Mouse (Mus musculus) heart, postnatal 0 days (tissue): ENCODE results near the gene Asprv1. TPM values are rescaled to one million over a fixed set of nuclear protein-coding genes. Genes with fewer than 3 reads are reported as not detected.

ENCODE experiments used
- ATAC-seq: fragments of 200-750 bp; cut with Nextera tagmentation; 2 replicates; pipeline ENCODE4 v1.8.0; 2017; ENCODE audit warnings: low read depth, moderate number of reproducible peaks, moderate library complexity; ENCODE audit not compliant: insufficient read depth
- DNase-seq: peaks from one replicate; pipeline ENCODE4 v3.0.0-alpha.2; 2016; ENCODE audit warnings: low spot score
- H3K27ac ChIP-seq: fragments of 300-500 bp; sonication (generic); 2 replicates; pipeline ENCODE4 v1.5.1; 2014; ENCODE audit warnings: low read depth, mild to moderate bottlenecking
- H3K27me3 ChIP-seq: fragments of 300-500 bp; sonication (generic); 2 replicates; pipeline ENCODE4 v1.6.1; 2014; ENCODE audit warnings: low read length, mixed read lengths; ENCODE audit not compliant: control insufficient read depth, insufficient read depth
- H3K36me3 ChIP-seq: fragments of 300-500 bp; sonication (generic); replicated peaks from 2 replicates; pipeline ENCODE4 v1.6.1; 2014; ENCODE audit warnings: low read length, mixed read lengths; ENCODE audit not compliant: control insufficient read depth, insufficient read depth
- H3K4me1 ChIP-seq: fragments of 300-500 bp; sonication (generic); 2 replicates; pipeline ENCODE4 v1.6.1; 2014; ENCODE audit warnings: antibody characterized with exemption; ENCODE audit not compliant: control insufficient read depth, insufficient read depth
- H3K4me2 ChIP-seq: fragments of 300-500 bp; sonication (generic); 2 replicates; pipeline ENCODE4 v1.6.1; 2014; ENCODE audit warnings: low read depth, mild to moderate bottlenecking, low read length, moderate library complexity
- H3K4me3 ChIP-seq: fragments of 300-500 bp; sonication (generic); 2 replicates; pipeline ENCODE4 v1.5.1; 2014; ENCODE audit warnings: low read depth, low read length
- H3K9ac ChIP-seq: fragments of 300-500 bp; sonication (generic); replicated peaks from 2 replicates; pipeline ENCODE4 v1.6.1; 2014; ENCODE audit warnings: low read depth, low read length, mixed read lengths
- H3K9me3 ChIP-seq: fragments of 300-500 bp; sonication (generic); replicated peaks from 2 replicates; pipeline ENCODE4 v1.6.1; 2016; ENCODE audit warnings: low read length; ENCODE audit not compliant: control insufficient read depth
- CTCF ChIP-seq: IDR thresholded peaks from 2 replicates; pipeline ENCODE4 v1.5.1; 2016; ENCODE audit warnings: antibody characterized with exemption, control low read depth, low read depth
- EP300 ChIP-seq: IDR thresholded peaks from 2 replicates; pipeline ENCODE4 v1.6.1; 2016; ENCODE audit warnings: antibody characterized with exemption, low read depth
- WGBS: fragments of 180-500 bp; shearing (Covaris S2); extraction: QIAGEN DNeasy Blood & Tissue Kit; methylation state at CpG from one replicate; pipeline ENCODE4 v1.1.7; 2014; 5-methylcytosine and 5-hydroxymethylcytosine counted together
- polyA plus RNA-seq: library from polyadenylated mRNA; unstranded; fragments of >200 nt; fragmentation: Nextera tagmentation; extraction: Ambion mirVana; gene quantifications from 2 replicates; pipeline ENCODE4 v1.2.1, GENCODE M21; 2015
- total RNA-seq: library from RNA; depleted of rRNA; stranded (reverse); fragments of >200 nt; gene quantifications from 2 replicates; pipeline ENCODE4 v1.2.3, GENCODE M21; 2014; ENCODE audit warnings: low replicate concordance; rRNA removed

Gene Asprv1
- total and polyA plus RNA-seq, 2 experiments from 2014 or later: 0.36 to 0.38 TPM

DNA sequence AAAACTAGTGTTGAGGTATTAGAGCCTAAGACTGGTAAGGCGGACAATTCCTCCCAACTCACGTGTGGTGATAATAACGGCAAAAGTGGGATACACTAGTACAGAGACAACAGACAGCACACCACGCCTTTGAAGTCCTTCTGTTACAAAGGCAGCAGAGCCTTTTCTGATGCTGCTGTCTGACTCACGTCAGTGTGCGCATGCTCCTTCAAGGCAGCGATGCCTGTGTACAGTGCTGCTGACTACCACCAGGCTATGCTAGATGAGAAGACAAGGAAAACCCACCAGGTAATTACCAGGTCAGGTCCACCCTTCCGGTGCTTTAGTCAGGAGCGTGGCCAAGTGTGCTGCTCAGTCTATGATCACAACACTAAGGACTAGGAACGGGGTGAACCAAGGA lies 39.1 kb downstream of the Asprv1 start:
- H3K36me3 ChIP-seq: peaks cover 28% of the 10 kb centered on the region
- no peak overlapping the region for H3K4me2 ChIP-seq
- no peak for DNase-seq
- no peak overlapping the region for H3K9ac ChIP-seq
- ATAC-seq: no peak
- WGBS: 92% methylated on average over 10 of the region's 10 CpGs
- H3K27me3 ChIP-seq: no peaks in the 10 kb centered on the region
- H3K9me3 ChIP-seq: no peaks in the 10 kb centered on the region
- H3K27ac ChIP-seq: no peak overlapping the region
- TF ChIP-seq EP300: no peak
- no peak for TF ChIP-seq CTCF
- no peak overlapping the region for H3K4me3 ChIP-seq
- H3K4me1 ChIP-seq: 0 out of 2 replicates have a peak, but pooled peaks cover 9% of the 10 kb centered on the region

DNA sequence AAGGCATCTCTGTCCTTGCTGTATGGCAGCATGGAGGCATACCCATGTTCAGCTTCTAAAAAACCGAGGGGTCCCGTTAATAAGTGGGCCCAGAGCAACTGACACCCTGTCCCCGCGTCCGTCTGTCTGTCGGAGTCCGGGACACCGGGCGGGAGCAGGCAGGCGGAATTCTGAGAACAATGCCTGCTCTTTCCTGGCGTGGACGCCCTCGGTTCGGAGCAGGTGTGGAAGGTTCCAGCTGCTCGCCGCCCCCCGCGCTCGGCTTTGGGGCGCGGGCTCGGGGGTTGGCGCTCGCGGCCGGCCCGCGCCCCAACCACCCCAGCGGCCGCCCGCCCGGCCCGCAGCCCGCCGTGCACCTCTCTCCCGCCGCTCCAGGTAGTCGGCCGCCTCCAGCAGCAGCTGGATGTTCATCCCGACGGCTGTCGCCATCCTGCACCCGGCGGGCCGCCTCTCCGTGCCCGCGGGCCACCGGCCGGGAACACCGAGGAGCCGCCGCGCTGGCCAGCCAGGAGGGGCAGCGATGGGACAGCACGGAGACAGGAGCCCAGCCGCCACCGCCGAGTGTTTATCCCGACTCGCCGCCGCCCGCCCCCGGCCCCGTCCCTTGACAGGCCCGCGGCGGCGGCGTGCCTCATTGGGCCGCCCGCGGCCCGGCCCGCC lies 40.7 kb downstream of the Asprv1 start, which contains the start of gene Mxd1:
Mxd1 (minus strand) TSS at position 582 of the 660 bp plus-strand sequence.
- Histone ChIP-seq H3K4me1 (0 out of 2 replicates have a peak, but pooled peaks cover 9% of the 10 kb centered on the region), H3K27ac (peak within 1 kb of the TSS; percentile 79), H3K27me3 (no peaks in the 10 kb centered on the region), H3K9me3 (no peaks in the 10 kb centered on the region), H3K4me2 (peak within 1 kb of the TSS; percentile 95), H3K9ac (peak within 1 kb of the TSS; percentile 90), H3K36me3 (peaks cover 32% of the 10 kb centered on the region), H3K4me3 (peak within 1 kb of the TSS; percentile 89)
- ATAC-seq (peak; percentile 1; the same call in 1 of the 2 replicates), DNase-seq (no peak)
- TF ChIP-seq CTCF (no peak), EP300 (no peak)
- WGBS: 0% methylated on average over 49 of the region's 76 CpGs

DNA sequence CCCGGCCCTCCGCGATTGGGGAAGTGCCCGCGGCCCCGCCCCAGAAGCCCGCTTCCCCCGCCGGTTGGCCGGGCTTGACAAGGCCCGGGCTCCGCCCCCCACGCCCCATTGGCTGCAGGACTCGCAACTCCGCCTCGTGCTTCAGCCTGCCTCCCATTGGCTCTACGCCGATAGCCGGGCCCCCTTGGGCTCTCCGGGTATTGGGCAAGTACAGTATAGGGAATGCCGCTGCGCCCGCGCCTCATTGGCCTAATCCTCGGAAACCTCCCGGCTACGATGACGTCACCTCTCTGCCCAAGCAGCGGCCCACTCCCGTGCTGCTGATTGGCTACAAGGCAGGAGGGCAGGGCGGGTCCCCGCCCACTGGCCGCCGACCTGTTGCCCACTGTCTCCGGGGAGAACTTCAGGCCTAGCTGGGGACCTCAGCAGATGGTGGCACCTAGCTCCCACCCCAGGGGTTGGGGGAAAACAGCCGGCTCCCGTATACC lies 41.3 kb downstream of the Asprv1 start:
- H3K4me2 ChIP-seq: peak overlapping the region; percentile 95
- peak overlapping the region; percentile 65 for H3K9ac ChIP-seq
- H3K4me3 ChIP-seq: peak overlapping the region; percentile 89
- DNase-seq (peak; percentile 100), ATAC-seq (peak; percentile 99)
- under 1% methylated on average over 37 of the region's 37 CpGs for WGBS
- peak overlapping the region; percentile 79 for H3K27ac ChIP-seq
- no peaks in the 10 kb centered on the region for H3K27me3 ChIP-seq
- no peaks in the 10 kb centered on the region for H3K9me3 ChIP-seq
- TF ChIP-seq CTCF (no peak), EP300 (peak; percentile 83)
- H3K4me1 ChIP-seq: 0 out of 2 replicates have a peak, but pooled peaks cover 9% of the 10 kb centered on the region
- H3K36me3 ChIP-seq: peaks cover 33% of the 10 kb centered on the region

DNA sequence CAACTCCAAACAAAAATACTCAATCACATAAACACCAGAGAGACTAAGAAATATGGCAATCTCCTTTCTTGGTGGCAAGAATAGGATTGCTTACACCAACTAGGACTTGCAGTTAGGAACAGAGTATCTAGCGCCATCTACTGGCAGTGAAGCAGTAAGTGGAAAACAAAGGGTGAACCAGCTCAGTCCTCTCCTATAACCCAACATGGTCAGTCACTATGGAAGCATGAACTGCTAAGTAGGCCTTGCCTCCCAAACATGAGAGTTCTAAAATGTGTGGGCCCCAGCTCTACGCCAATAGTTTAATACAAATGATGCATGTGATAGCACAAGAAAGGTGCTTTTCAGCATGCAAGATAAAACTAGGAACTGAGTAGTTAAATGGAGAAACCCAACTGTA lies 42.9 kb downstream of the Asprv1 start:
- 0 out of 2 replicates have a peak, but pooled peaks cover 9% of the 10 kb centered on the region for H3K4me1 ChIP-seq
- DNase-seq (peak; percentile 90), ATAC-seq (no peak)
- H3K4me2 ChIP-seq: no peak overlapping the region
- peaks cover 44% of the 10 kb centered on the region for H3K36me3 ChIP-seq
- no peak overlapping the region for H3K27ac ChIP-seq
- TF ChIP-seq CTCF (peak; percentile 98), EP300 (no peak)
- no peaks in the 10 kb centered on the region for H3K27me3 ChIP-seq
- WGBS: 15% methylated on average over 2 of the region's 2 CpGs
- H3K4me3 ChIP-seq: no peak overlapping the region
- no peak overlapping the region for H3K9ac ChIP-seq
- H3K9me3 ChIP-seq: no peaks in the 10 kb centered on the region

DNA sequence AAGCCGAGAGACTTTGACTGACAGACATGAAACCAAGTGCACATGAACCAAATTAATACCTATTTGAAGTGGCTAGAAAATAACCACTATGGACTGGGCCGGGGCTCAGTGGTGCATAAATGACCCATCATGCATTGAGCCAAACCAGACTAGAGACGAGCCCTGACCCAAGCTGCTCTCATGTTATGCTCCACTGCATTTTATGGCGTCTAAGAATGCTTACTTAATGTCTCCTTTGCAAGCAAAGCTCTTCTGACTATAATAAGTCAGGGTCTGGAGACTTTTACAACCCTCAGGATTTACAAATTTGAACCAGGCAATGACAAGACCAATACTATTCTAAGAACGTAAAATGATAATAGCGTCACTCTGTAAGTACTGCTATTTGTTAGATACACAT lies 50.4 kb downstream of the Asprv1 start:
- TF ChIP-seq EP300: no peak
- no peak for TF ChIP-seq CTCF
- ATAC-seq (no peak), DNase-seq (no peak)
- no peaks in the 10 kb centered on the region for H3K4me1 ChIP-seq
- 94% methylated on average over 6 of the region's 6 CpGs for WGBS
- H3K36me3 ChIP-seq: peaks cover 91% of the 10 kb centered on the region
- H3K9me3 ChIP-seq: no peaks in the 10 kb centered on the region
- H3K4me2 ChIP-seq: no peak overlapping the region
- no peak overlapping the region for H3K4me3 ChIP-seq
- no peak overlapping the region for H3K9ac ChIP-seq
- H3K27me3 ChIP-seq: no peaks in the 10 kb centered on the region
- H3K27ac ChIP-seq: no peak overlapping the region

Other genes with a start within 250 kb of the Asprv1 start
- gene Pcyox1, start 231.0 kb upstream of the Asprv1 start, total RNA-seq: 44.5 and 55.8 TPM in 2 replicates
- gene Pcyox1, start 231.0 kb upstream of the Asprv1 start, polyA plus RNA-seq: 44.5 and 44.7 TPM in 2 replicates
- 50.5 and 76.7 TPM in 2 replicates for gene Tia1, start 223.9 kb upstream of the Asprv1 start, total RNA-seq
- gene Tia1, start 223.9 kb upstream of the Asprv1 start, polyA plus RNA-seq: 67.8 and 72.0 TPM in 2 replicates
- 0.46 TPM in 1 of 2 replicates, not detected in the other for gene Gm44790, start 201.5 kb upstream of the Asprv1 start, total RNA-seq
- gene Gm44790, start 201.5 kb upstream of the Asprv1 start, polyA plus RNA-seq: not detected in 2 replicates
- 9.1 and 9.9 TPM in 2 replicates for gene C87436, start 189.8 kb upstream of the Asprv1 start, total RNA-seq
- 16.4 and 16.9 TPM in 2 replicates for gene C87436, start 189.8 kb upstream of the Asprv1 start, polyA plus RNA-seq
- 46.2 and 55.2 TPM in 2 replicates for gene Pcbp1, start 101.8 kb upstream of the Asprv1 start, total RNA-seq
- gene Pcbp1, start 101.8 kb upstream of the Asprv1 start, polyA plus RNA-seq: 276 and 285 TPM in 2 replicates
- 5.0 and 7.7 TPM in 2 replicates for gene Mxd1, start 41.0 kb downstream of the Asprv1 start, total RNA-seq
- gene Mxd1, start 41.0 kb downstream of the Asprv1 start, polyA plus RNA-seq: 3.6 and 4.9 TPM in 2 replicates
- 10.3 and 16.8 TPM in 2 replicates for gene Snrnp27, start 56.4 kb downstream of the Asprv1 start, total RNA-seq
- 86.6 and 92.1 TPM in 2 replicates for gene Snrnp27, start 56.4 kb downstream of the Asprv1 start, polyA plus RNA-seq
- gene Gmcl1, start 105.2 kb downstream of the Asprv1 start, total RNA-seq: 5.1 and 12.1 TPM in 2 replicates
- gene Gmcl1, start 105.2 kb downstream of the Asprv1 start, polyA plus RNA-seq: 7.0 and 8.0 TPM in 2 replicates
- gene Anxa4, start 165.4 kb downstream of the Asprv1 start, total RNA-seq: 23.7 and 26.7 TPM in 2 replicates
- 25.3 and 26.1 TPM in 2 replicates for gene Anxa4, start 165.4 kb downstream of the Asprv1 start, polyA plus RNA-seq
- 24.9 and 46.7 TPM in 2 replicates for gene Aak1, start 221.4 kb downstream of the Asprv1 start, total RNA-seq
- gene Aak1, start 221.4 kb downstream of the Asprv1 start, polyA plus RNA-seq: 9.2 and 10.0 TPM in 2 replicates